Mouse (Mus musculus): ENCODE data around the gene Olfr657. TPM values are rescaled to one million over a fixed set of nuclear protein-coding genes. Genes with fewer than 3 reads are reported as not detected.

Olfr657 gene
- polyA plus RNA-seq (2012; rRNA removed), result not detected in 2 replicates

DNA sequence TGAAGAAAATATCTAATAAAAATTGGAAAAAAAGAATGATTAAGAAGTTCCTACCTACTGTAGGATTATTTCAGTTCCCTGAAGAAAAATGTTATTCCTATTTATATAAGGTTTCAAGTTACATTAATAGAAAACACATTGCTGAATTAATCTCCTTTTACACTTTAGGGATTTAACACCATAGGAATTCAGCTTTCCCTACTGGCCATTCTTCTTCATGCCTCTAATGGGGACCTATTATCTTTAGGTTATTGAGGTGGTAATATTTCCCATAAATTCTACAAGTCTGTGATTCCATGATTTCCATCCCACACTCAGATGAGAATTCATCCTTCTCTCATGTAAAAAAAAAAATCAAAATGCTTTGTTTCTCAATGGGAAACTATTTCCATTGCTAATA is at the start of gene Olfr657:
Olfr657 (plus strand) TSS at position 301 of the 400 bp plus-strand sequence.

DNA sequence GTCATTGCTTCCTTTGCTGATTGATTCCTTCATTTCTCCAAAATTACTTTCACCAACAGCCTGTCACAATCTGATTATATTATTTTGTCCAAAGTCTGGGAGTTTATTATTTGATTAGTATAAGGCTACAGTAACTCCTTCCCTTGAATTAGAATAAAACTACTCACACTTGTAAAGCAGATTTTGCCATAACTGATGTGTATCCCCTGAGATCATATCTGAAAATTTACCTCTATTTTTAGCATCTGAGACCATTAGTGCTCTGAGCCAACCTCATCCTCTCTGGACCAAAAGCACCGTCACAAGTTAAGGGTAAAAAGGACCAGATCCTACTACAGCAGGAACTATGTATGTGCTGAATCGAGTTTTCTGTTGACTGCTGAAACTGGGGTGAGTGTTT is 47.6 kb upstream of the Olfr657 start, which contains the start of gene Olfr653:
Olfr653 (plus strand) TSS at position 301 of the 400 bp plus-strand sequence.

DNA sequence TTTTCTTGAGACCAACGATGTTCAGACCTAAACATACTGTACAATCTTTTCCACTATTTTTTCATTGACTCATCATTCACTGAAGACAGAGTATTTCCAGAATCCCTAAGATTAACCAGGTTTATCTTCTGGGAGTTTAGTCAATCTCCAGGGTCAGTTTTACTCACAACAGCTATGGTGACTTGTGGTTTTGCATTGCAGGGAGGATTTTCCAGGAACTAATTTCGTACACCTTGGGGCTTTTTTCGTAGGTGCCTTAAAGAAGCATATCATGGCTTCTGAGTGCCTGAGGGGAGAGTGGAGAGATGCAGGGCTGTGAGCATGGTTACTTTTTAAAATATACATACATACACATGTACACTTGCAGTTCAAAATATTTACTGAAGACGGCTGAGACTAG is 37.9 kb upstream of the Olfr657 start, which contains the start of gene Olfr654:
Olfr654 (plus strand) TSS at position 301 of the 400 bp plus-strand sequence.

DNA sequence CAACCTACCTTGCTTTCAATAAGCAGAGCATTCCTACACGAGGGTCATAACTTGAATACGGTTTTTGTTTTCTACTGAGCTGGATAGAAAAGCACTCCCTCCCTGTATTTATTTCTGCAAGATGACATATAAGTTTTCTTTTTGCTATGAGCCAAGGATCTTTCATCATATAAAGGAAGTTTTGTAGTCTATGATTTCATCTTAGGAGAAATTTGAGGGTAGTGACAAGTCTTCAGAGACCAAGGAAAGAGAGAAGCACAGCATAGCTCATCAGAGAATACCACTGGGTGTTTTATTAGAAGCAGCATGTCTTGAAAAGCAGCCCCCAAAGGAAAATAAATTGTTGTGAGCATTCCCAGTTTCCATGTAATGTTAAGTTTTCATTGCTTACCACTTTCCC is 22.9 kb upstream of the Olfr657 start, which contains the start of gene Olfr655:
Olfr655 (minus strand) TSS at position 101 of the 400 bp plus-strand sequence.

DNA sequence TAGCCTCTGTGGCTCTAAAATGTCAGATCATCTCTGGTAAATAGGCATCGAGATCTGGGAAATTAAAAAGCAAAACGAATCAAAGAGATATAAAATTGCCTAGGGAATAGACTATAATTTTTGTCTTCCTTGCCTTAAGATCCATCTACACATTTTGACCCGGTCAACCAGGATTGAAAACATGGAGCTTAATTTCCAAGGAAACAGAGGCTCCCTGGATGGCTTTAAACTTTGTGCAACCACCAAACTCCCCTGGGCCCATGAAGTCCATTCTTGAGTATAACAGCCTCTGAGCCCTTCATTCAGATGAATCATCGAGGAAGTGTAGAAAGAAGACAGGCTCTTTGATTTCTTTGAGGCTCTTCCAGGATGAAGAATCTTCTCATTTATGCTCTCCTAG is 10.9 kb upstream of the Olfr657 start, which contains the start of gene Olfr656:
Olfr656 (plus strand) TSS at position 301 of the 400 bp plus-strand sequence.

DNA sequence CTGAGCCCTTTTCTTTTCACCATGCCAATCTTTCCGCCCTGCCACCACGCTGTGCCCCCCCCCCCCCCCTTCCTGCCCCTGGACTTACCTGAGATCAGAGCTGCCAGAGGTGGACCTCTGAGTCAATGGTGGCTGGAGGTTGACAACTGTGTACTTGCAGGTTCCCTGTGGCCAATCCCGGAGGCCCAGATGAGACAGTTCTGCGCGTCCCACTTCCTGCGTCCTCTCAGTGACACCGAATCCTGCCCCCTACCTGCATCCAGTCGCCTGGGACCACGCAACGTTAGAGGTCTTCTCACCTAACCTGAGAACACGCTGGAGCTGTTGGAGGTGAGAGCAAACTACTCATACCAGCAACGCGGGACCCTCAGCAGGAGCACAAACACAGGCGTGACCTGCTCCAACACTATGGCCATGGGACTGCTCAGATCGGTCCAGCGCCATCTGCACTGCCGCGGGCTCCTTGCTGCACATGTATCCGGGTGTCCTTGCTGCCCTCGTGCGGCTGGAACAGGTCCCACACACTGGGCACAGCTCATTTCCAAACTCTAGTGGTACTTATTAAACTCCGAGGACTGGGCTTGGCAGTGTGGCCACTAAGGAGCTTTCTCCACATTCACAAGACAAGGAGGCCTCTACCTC is 22.4 kb downstream of the Olfr657 start, which contains the start of gene Olfr658:
Olfr658 (minus strand) TSS at position 465 of the 642 bp plus-strand sequence.

DNA sequence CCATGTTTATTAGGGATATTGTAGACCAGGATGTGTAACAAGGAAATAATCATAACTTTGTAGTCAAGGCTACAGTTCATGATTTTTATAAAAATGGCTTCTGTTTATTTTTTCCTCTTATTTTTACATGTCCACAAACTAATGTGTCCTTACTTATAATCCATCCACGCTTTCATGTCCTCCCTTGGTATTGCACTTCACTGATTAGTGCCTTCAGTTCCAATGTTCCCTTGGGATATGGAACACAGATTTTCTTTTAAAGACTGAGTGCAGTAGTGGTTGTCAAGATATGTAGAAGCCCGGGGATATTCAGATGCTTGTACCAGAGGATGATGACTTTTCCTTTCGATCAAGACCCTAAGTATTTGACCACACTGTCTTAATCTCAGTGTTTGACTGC is 41.9 kb downstream of the Olfr657 start, which contains the start of gene Olfr659:
Olfr659 (plus strand) TSS at position 301 of the 400 bp plus-strand sequence.

DNA sequence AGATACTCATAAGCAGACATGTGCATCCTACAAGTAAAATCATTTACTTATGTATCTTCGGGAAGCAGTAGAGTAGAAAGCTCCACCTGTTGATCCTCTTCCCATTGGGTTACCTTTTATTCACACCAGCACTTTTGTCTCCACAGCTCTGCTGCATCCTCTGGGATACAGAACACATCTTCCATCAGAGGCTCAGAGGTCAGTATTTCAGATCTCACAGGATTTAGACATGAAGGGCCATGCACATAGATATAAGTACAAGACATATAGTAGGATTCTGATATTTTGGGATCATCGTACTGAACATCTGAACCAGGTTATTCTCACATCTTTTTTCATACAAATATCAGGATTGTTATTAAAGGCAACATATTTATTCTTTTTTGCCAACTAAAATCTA is 61.6 kb downstream of the Olfr657 start, which contains the start of gene Olfr661:
Olfr661 (plus strand) TSS at position 301 of the 400 bp plus-strand sequence.

Other genes with a start within 250 kb of the Olfr657 start
- 0.65 and 0.76 TPM in 2 replicates for gene Trim30c, start 224.0 kb upstream of the Olfr657 start, polyA plus RNA-seq (2012; rRNA removed)
- gene Trim30a, start 159.6 kb upstream of the Olfr657 start, polyA plus RNA-seq (2012; rRNA removed), result 9.0 and 10.3 TPM in 2 replicates
- gene Trim30d, start 116.9 kb upstream of the Olfr657 start, polyA plus RNA-seq (2012; rRNA removed), result 3.8 and 4.3 TPM in 2 replicates
- gene Olfr651, start 74.7 kb upstream of the Olfr657 start, polyA plus RNA-seq (2012; rRNA removed), result not detected in 2 replicates
- gene Olfr652, start 63.9 kb upstream of the Olfr657 start, polyA plus RNA-seq (2012; rRNA removed), result not detected in 2 replicates
- not detected in 2 replicates for gene Olfr653, start 47.5 kb upstream of the Olfr657 start, polyA plus RNA-seq (2012; rRNA removed)
- not detected in 2 replicates for gene Olfr654, start 37.8 kb upstream of the Olfr657 start, polyA plus RNA-seq (2012; rRNA removed)
- not detected in 2 replicates for gene Olfr655, start 23.0 kb upstream of the Olfr657 start, polyA plus RNA-seq (2012; rRNA removed)
- not detected in 2 replicates for gene Olfr656, start 10.8 kb upstream of the Olfr657 start, polyA plus RNA-seq (2012; rRNA removed)
- gene Olfr658, start 22.5 kb downstream of the Olfr657 start, polyA plus RNA-seq (2012; rRNA removed), result 0.01 TPM in 1 of 2 replicates, not detected in the other
- not detected in 2 replicates for gene Olfr659, start 42.0 kb downstream of the Olfr657 start, polyA plus RNA-seq (2012; rRNA removed)
- gene Olfr661, start 61.7 kb downstream of the Olfr657 start, polyA plus RNA-seq (2012; rRNA removed), result not detected in 2 replicates
- 0.01 TPM in 1 of 2 replicates, not detected in the other for gene Usp17le, start 152.7 kb downstream of the Olfr657 start, polyA plus RNA-seq (2012; rRNA removed)
- not detected in 2 replicates for gene Usp17lb, start 217.8 kb downstream of the Olfr657 start, polyA plus RNA-seq (2012; rRNA removed)
- gene Usp17la, start 232.2 kb downstream of the Olfr657 start, polyA plus RNA-seq (2012; rRNA removed), result not detected in 2 replicates

Measured in liver, embryonic 18 days (tissue).